Mouse (Mus musculus): ENCODE data around the gene Cachd1. TPM values are rescaled to one million over a fixed set of nuclear protein-coding genes. Genes with fewer than 3 reads are reported as not detected.

Cachd1 gene
- polyA plus RNA-seq, 1 experiment from 2014 or later: 12.2 TPM

DNA sequence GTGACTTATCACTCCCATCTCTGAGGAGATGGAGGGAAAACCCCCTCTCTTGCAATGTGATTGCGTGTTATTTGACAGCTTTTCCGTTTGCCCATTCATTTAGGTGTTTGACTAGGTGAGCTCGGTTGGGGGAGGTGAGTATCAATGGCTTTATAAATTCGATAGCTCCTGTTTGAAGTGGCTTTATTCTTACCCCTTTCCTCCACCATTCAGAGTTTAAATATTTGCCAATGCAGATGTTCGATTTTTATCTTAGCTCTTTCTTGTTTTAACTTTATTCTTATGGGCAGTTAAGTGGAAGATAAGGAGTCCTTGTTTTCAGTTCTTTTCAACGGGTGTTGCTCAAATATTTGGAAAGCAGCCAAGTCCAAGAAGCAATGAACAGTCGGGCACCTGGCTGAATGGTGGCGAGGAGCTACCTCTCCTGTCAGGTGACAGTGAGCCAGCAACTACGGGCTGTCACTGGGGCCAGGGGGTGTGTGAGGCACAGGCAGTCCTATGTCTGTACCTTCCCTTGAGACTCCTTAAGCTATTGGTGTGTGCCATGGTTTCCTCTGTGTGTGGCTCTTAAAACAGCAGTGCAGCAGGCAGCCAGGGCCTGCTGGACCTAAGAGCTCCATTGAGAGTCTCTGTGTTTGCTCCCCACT lies 133.3 kb downstream of the Cachd1 start:
- H3K4me2 ChIP-seq (ENCODE audit: low read length): no peak overlapping the region
- peaks cover 11% of the 10 kb centered on the region; the same call in 1 of the 2 replicates for H3K4me1 ChIP-seq (replicated peaks; ENCODE audit: insufficient read depth, low read length)
- H3K36me3 ChIP-seq (ENCODE audit: insufficient read depth, low read length): no peaks in the 10 kb centered on the region
- H3K27ac ChIP-seq: no peak overlapping the region
- H3K9ac ChIP-seq (ENCODE audit: low read depth, low read length): no peak overlapping the region
- ATAC-seq (replicated peaks; ENCODE audit: low FRiP score, low read depth) (peak; percentile 54; the same call in 1 of the 2 replicates), DNase-seq (ENCODE audit: low spot score) (peak; percentile 23)
- H3K4me3 ChIP-seq (replicated peaks; ENCODE audit: low read depth, low read length): no peak overlapping the region
- TF ChIP-seq CTCF (IDR thresholded peaks at IDR 0.05; ENCODE audit: low read depth): no peak
- 51% methylated on average over 9 of the region's 9 CpGs for WGBS
- no peaks in the 10 kb centered on the region for H3K9me3 ChIP-seq (replicated peaks; ENCODE audit: low read length)
- H3K27me3 ChIP-seq (ENCODE audit: insufficient read depth, low read length): no peaks in the 10 kb centered on the region

DNA sequence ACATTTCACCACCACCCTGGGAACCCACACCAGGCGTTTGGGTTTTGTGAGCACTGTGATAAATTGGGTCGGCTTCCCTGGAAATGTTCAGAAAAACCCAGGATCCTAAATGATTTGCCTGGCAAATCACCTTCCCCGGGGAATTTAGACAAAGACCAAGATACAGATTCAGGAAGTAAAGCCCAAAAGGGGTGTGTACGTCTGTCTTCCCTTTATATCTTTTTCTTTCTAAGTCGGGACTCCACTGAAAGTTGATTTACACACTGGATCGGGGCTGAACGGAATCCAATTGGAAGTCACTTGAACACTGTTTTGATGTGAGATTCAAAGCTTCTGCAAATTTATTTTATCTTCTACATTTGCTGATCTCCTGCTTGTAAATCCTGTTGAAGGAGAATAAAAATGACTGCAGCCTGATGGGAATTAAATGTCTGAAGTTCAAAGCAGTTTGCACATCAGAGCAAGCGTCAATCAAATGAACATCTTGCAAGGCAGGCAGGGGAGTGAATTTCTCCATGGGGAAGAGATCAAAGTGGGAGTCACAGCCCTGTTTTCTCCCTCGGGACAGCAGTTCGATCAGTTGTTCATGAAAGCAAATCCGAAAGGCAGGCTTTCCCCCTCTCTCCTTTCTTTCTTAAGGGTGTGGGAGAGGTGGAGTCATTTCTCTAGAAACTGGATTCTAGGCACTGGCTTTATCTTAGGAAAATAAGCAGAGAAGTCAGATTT lies 134.3 kb downstream of the Cachd1 start:
- no peaks in the 10 kb centered on the region for H3K36me3 ChIP-seq (ENCODE audit: insufficient read depth, low read length)
- ATAC-seq (replicated peaks; ENCODE audit: low FRiP score, low read depth): no peak
- H3K4me2 ChIP-seq (ENCODE audit: low read length): no peak overlapping the region; the same call in 1 of the 2 replicates
- no peak for TF ChIP-seq CTCF (IDR thresholded peaks at IDR 0.05; ENCODE audit: low read depth)
- H3K4me3 ChIP-seq (replicated peaks; ENCODE audit: low read depth, low read length): no peak overlapping the region
- no peak overlapping the region for H3K27ac ChIP-seq
- no peaks in the 10 kb centered on the region for H3K9me3 ChIP-seq (replicated peaks; ENCODE audit: low read length)
- peaks cover 11% of the 10 kb centered on the region; the same call in 1 of the 2 replicates for H3K4me1 ChIP-seq (replicated peaks; ENCODE audit: insufficient read depth, low read length)
- H3K27me3 ChIP-seq (ENCODE audit: insufficient read depth, low read length): no peaks in the 10 kb centered on the region
- 21% methylated on average over 11 of the region's 11 CpGs for WGBS
- peak; percentile 64 for DNase-seq (ENCODE audit: low spot score)
- no peak overlapping the region for H3K9ac ChIP-seq (ENCODE audit: low read depth, low read length)

DNA sequence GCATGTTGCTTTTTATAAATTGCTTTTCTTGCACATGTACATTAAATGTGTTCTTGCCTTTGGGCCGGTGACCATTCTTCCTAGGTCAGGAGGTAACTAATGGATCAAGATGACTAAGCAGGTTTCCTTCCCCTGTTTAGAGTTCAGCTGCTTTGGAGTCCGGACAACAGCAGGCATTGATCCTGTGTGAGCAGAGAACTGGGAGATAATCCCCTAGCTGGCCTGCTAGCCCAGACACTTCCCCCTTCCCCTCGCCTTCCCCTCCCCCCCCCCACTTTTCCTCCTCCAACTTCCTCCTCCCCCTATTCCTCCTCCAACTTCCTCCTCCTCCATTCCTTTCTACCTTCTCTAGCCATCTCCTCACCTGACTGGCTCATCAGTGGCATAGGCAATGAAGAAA lies 135.2 kb downstream of the Cachd1 start:
- TF ChIP-seq CTCF (IDR thresholded peaks at IDR 0.05; ENCODE audit: low read depth): no peak
- Histone ChIP-seq H3K4me3 (replicated peaks; ENCODE audit: low read depth, low read length) (no peak overlapping the region), H3K9ac (ENCODE audit: low read depth, low read length) (no peak overlapping the region)

DNA sequence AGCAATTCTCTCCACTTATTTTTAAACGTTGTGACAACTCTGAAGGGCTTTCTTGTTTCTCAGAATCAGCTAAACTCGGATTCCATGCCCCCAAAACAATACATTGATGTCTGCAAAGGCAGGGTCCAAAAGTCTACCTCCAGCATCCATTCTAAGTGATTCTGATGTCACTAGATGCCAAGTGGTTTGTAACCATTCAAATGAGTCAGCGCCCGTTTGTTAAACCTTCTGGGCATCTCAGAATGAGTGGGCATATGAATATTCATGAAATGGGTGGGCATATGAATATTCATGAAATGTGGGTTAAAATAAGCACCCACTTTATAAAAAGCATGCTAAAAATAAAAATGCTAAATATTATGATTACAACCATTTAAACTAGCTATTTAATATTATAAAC lies 137.2 kb downstream of the Cachd1 start:
- 78% methylated on average over 4 of the region's 4 CpGs for WGBS
- no peak for TF ChIP-seq CTCF (IDR thresholded peaks at IDR 0.05; ENCODE audit: low read depth)
- DNase-seq (ENCODE audit: low spot score) (no peak), ATAC-seq (replicated peaks; ENCODE audit: low FRiP score, low read depth) (no peak)
- Histone ChIP-seq H3K27me3 (ENCODE audit: insufficient read depth, low read length) (no peaks in the 10 kb centered on the region), H3K4me2 (ENCODE audit: low read length) (no peak overlapping the region), H3K27ac (no peak overlapping the region), H3K9ac (ENCODE audit: low read depth, low read length) (no peak overlapping the region), H3K36me3 (ENCODE audit: insufficient read depth, low read length) (no peaks in the 10 kb centered on the region), H3K4me1 (replicated peaks; ENCODE audit: insufficient read depth, low read length) (peaks cover 11% of the 10 kb centered on the region; the same call in 1 of the 2 replicates), H3K4me3 (replicated peaks; ENCODE audit: low read depth, low read length) (no peak overlapping the region), H3K9me3 (replicated peaks; ENCODE audit: low read length) (no peaks in the 10 kb centered on the region)

More for the DNA sequence above, 135.2 kb downstream of the Cachd1 start:
- 21% methylated on average over 2 of the region's 3 CpGs for WGBS
- no peak overlapping the region for H3K27ac ChIP-seq
- H3K4me2 ChIP-seq (ENCODE audit: low read length): no peak overlapping the region
- H3K27me3 ChIP-seq (ENCODE audit: insufficient read depth, low read length): no peaks in the 10 kb centered on the region
- H3K4me1 ChIP-seq (replicated peaks; ENCODE audit: insufficient read depth, low read length): peaks cover 11% of the 10 kb centered on the region; the same call in 1 of the 2 replicates
- no peak for DNase-seq (ENCODE audit: low spot score)
- no peaks in the 10 kb centered on the region for H3K36me3 ChIP-seq (ENCODE audit: insufficient read depth, low read length)
- ATAC-seq (replicated peaks; ENCODE audit: low FRiP score, low read depth): no peak
- no peaks in the 10 kb centered on the region for H3K9me3 ChIP-seq (replicated peaks; ENCODE audit: low read length)

DNA sequence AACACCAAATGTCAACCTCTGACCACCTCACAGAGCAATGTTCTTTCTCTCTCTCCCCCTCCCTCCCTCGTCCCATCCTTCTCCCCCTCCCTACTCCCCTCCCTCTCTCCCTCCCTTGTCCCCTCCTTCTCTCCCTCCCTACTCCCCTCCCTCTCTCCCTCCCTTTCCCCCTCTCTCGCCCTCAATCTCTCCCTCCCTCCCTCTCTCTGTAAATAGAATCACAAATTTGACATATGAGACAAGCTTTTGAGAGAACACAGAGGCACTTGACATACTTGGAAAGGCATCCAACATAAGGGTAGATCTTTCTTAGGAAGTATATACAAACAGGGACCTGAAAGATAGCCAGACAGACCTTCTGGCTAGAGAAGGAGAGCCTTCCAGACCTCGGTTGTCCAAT lies 138.1 kb downstream of the Cachd1 start:
- Histone ChIP-seq H3K36me3 (ENCODE audit: insufficient read depth, low read length) (peaks cover 6% of the 10 kb centered on the region; the same call in 1 of the 2 replicates), H3K9me3 (replicated peaks; ENCODE audit: low read length) (no peaks in the 10 kb centered on the region), H3K27ac (no peak overlapping the region), H3K4me1 (replicated peaks; ENCODE audit: insufficient read depth, low read length) (peaks cover 11% of the 10 kb centered on the region; the same call in 1 of the 2 replicates), H3K9ac (ENCODE audit: low read depth, low read length) (no peak overlapping the region), H3K4me2 (ENCODE audit: low read length) (no peak overlapping the region), H3K27me3 (ENCODE audit: insufficient read depth, low read length) (no peaks in the 10 kb centered on the region), H3K4me3 (replicated peaks; ENCODE audit: low read depth, low read length) (no peak overlapping the region)
- DNase-seq (ENCODE audit: low spot score): no peak
- WGBS: 20% methylated on average over 3 of the region's 3 CpGs
- ATAC-seq (replicated peaks; ENCODE audit: low FRiP score, low read depth): no peak
- no peak for TF ChIP-seq CTCF (IDR thresholded peaks at IDR 0.05; ENCODE audit: low read depth)

DNA sequence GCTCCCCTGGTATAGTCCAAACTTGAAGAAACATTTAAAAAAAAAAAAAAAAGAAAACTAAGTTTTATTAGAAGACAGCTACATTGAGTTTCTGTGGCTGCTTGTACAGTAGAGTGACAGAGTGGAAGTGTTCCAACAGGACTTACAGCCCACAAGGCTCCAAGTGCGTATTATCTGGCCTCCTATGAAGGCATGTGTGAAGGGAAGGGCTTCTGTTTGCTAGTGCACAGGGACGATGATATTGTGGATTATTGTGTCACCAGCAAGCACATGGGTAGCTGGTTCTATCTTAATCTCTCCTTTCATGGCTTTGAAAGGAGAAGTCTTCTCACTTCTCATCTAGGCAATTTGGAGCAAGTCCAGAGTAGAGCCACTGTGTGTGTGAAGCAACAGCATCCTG lies 138.6 kb downstream of the Cachd1 start:
- no peaks in the 10 kb centered on the region for H3K27me3 ChIP-seq (ENCODE audit: insufficient read depth, low read length)

More for the DNA sequence above, 138.6 kb downstream of the Cachd1 start:
- no peak overlapping the region for H3K4me2 ChIP-seq (ENCODE audit: low read length)
- H3K27ac ChIP-seq: no peak overlapping the region
- no peaks in the 10 kb centered on the region for H3K9me3 ChIP-seq (replicated peaks; ENCODE audit: low read length)
- no peak overlapping the region for H3K9ac ChIP-seq (ENCODE audit: low read depth, low read length)
- no peak overlapping the region for H3K4me3 ChIP-seq (replicated peaks; ENCODE audit: low read depth, low read length)
- peaks cover 5% of the 10 kb centered on the region; the same call in 1 of the 2 replicates for H3K4me1 ChIP-seq (replicated peaks; ENCODE audit: insufficient read depth, low read length)
- ATAC-seq (replicated peaks; ENCODE audit: low FRiP score, low read depth): no peak
- WGBS: 65% methylated on average over 2 of the region's 2 CpGs
- TF ChIP-seq CTCF (IDR thresholded peaks at IDR 0.05; ENCODE audit: low read depth): no peak
- H3K36me3 ChIP-seq (ENCODE audit: insufficient read depth, low read length): peaks cover 6% of the 10 kb centered on the region; the same call in 1 of the 2 replicates
- no peak for DNase-seq (ENCODE audit: low spot score)

All from kidney, postnatal 0 days (tissue).